Mouse (Mus musculus) urinary bladder, postnatal 4 days (tissue): ENCODE data around the gene Dnajc27.

ENCODE experiments used
- DNase-seq, 2 experiments: peaks; one replicate each; pipeline ENCODE4 v3.0.0; 2021 to 2022; ENCODE audit warnings: low spot score in 2 of 2

Dnajc27 gene

GRCm38 (mm10) chr12:4083441-4083840, 1.1 kb downstream of the Dnajc27 start:
- no peak for DNase-seq

GRCm38 (mm10) chr12:4107383-4107782, 25.0 kb downstream of the Dnajc27 start:
- peak; percentile 42 to 80 for DNase-seq

- DNase-seq: no peak
Observed at GRCm38 (mm10) chr12:4116132-4116531, 33.7 kb downstream of the Dnajc27 start.

- no peak for DNase-seq
Observed at GRCm38 (mm10) chr12:4117136-4117535, 34.8 kb downstream of the Dnajc27 start.

- no peak for DNase-seq
Observed at GRCm38 (mm10) chr12:4117579-4117978, 35.2 kb downstream of the Dnajc27 start.

- DNase-seq: no peak
Observed at GRCm38 (mm10) chr12:4127346-4127745, 45.0 kb downstream of the Dnajc27 start.

GRCm38 (mm10) chr12:4132941-4133846, 50.8 kb downstream of the Dnajc27 start, which contains the start of gene Adcy3:
Gene Adcy3 (plus strand): TSS chr12:4133103.
- peak; percentile 54 to 73 for DNase-seq

- no peak for DNase-seq
Observed at GRCm38 (mm10) chr12:4133847-4134212, 51.4 kb downstream of the Dnajc27 start.

- no peak for DNase-seq
Observed at GRCm38 (mm10) chr12:4143179-4143578, 60.8 kb downstream of the Dnajc27 start.

- no peak for DNase-seq
Observed at GRCm38 (mm10) chr12:4150936-4151335, 68.6 kb downstream of the Dnajc27 start.

GRCm38 (mm10) chr12:4151969-4152368, 69.6 kb downstream of the Dnajc27 start:
- no peak for DNase-seq

GRCm38 (mm10) chr12:4157466-4157865, 75.1 kb downstream of the Dnajc27 start:
- no peak for DNase-seq

GRCm38 (mm10) chr12:4158179-4158578, 75.8 kb downstream of the Dnajc27 start:
- no peak for DNase-seq

GRCm38 (mm10) chr12:4158868-4159632, 76.7 kb downstream of the Dnajc27 start:
- no peak for DNase-seq
